Mouse (Mus musculus): ENCODE measurements around the gene Hsd11b1. TPM values are rescaled to one million over a fixed set of nuclear protein-coding genes. Genes with fewer than 3 reads are reported as not detected.

Gene Hsd11b1
- polyA plus RNA-seq, 1 experiment, result not detected

GRCm38 (mm10) chr1:193261897-193262548 lies 1.9 kb downstream of the Hsd11b1 start:
- TF ChIP-seq GATA1 (IDR thresholded peaks at IDR 0.05; ENCODE audit: low read length), result no peak

GRCm38 (mm10) chr1:193259559-193259958 lies 4.3 kb downstream of the Hsd11b1 start:
- TF ChIP-seq GATA1 (IDR thresholded peaks at IDR 0.05; ENCODE audit: low read length), result no peak

DNA sequence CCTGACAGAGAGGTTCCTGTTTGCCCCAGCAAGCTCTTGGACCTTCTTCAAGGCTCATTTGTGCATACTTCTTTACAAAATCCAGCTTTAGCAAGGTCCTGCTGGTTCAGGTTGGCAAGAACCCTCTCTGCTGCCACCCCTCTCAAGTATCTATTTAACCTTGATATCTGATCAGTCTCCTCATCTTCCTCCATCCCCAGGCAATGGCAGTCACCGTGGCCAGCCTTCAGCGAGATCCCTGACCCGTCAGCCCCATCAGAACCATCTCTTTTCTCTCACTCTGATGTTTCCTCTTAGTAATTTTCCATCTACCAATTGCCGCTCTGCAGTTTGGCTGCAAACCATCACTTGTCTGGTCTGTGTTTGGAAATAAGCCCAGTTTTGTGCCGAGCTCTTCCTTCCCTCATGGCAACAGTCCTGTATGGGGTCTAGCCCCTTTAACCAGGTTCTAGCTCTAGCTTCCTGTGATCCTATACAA lies 7.2 kb downstream of the Hsd11b1 start:
- no peak for TF ChIP-seq GATA1 (IDR thresholded peaks at IDR 0.05; ENCODE audit: low read length)

DNA sequence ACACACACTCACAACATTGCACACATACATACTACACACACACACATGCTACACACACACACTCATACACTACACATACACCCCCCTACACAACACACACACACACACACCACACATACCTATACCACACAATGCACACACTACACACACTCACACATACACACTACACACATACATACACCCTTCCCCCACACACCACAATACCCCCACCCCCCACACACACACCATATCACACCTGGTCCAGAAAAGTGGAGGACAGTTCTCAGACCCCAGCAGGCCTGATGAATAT lies 7.6 kb downstream of the Hsd11b1 start:
- no peak for TF ChIP-seq GATA1 (IDR thresholded peaks at IDR 0.05; ENCODE audit: low read length)

- TF ChIP-seq GATA1 (IDR thresholded peaks at IDR 0.05; ENCODE audit: low read length), result no peak
These were observed 8.2 kb downstream of the Hsd11b1 start for GRCm38 (mm10) chr1:193255488-193256288.

DNA sequence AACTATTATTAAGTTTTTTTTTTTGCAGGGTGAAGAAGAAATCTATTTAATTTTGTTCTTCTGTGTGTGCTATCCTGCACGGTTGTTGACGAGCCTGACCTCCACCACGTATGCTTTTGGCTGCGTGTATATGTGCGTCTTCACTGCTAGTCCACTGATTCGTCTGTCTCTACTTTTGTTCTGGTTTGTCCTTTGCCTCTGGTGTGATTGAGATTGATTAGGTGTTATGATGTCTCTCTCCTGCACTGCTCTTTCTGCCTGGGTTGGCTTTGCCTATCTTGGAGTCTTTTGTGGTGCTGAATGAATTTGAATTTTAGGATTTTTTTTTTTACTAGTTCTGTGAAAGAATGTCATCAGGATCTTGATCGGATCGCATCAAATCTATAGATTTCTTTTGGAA lies 8.8 kb downstream of the Hsd11b1 start:
- TF ChIP-seq GATA1 (IDR thresholded peaks at IDR 0.05; ENCODE audit: low read length), result no peak

GRCm38 (mm10) chr1:193252616-193253015 lies 11.3 kb downstream of the Hsd11b1 start:
- no peak for TF ChIP-seq GATA1 (IDR thresholded peaks at IDR 0.05; ENCODE audit: low read length)

DNA sequence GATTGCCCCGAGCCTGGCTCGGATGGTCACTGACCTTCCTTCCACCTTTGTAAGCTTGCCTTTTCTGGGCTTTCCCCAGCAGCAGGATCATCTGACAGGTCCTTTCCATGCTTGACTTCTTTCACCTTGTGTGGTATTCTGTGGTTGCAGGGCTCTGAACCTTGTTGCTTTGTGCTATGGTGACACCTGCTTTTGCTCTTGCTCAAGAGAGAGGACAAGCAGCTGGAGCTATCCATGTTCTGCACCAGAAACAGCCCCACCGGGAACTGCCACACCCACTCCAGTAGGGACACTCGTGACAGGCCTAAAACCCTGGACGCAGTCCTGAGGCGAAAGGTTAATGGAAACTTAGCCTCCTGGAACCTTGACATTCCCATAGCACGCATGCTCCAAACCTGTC lies 12.5 kb downstream of the Hsd11b1 start:
- no peak for TF ChIP-seq GATA1 (IDR thresholded peaks at IDR 0.05; ENCODE audit: low read length)

GRCm38 (mm10) chr1:193250026-193250425 lies 13.8 kb downstream of the Hsd11b1 start:
- no peak for TF ChIP-seq GATA1 (IDR thresholded peaks at IDR 0.05; ENCODE audit: low read length)

DNA sequence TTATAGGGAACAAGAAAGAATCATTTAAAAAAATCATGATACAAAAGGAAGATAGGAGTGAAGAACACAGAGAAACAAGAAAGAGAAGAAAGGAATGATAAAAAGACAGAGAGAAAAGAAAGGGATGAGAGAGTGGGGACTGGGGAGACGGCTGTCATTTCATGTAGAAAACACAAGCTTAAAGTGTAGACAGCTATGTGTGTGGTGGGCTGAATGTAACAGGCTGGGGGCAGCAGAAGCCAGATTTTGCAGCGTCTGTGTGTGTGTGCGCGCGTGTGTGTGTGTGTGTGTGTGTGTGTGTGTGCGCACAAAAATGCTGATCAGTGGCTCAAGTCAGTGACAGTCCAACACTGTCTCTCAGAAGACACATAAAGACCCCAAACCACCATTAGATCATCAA lies 19.6 kb downstream of the Hsd11b1 start:
- no peak for TF ChIP-seq GATA1 (IDR thresholded peaks at IDR 0.05; ENCODE audit: low read length)

- no peak for TF ChIP-seq GATA1 (IDR thresholded peaks at IDR 0.05; ENCODE audit: low read length)
These were observed 20.2 kb downstream of the Hsd11b1 start for GRCm38 (mm10) chr1:193243571-193244193.

DNA sequence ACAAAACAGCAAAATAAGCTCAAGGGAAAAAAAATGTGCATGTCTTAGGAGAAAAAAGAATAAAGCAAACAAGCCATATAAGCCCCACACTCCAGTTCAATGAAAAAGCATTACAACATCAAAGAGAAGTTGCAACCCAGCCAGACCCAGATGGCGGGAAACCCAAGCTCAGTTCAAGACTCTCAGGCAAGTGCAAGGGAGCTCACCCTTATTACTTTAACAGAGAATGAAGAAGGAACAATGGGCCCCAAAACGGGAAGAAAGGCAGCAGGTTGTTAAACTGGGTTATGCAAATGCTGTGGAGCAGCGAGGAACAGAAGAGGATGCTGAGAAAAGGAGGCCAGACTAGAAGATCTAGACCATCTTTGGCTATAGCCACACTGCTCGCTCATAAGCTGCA lies 21.0 kb downstream of the Hsd11b1 start:
- TF ChIP-seq GATA1 (IDR thresholded peaks at IDR 0.05; ENCODE audit: low read length), result no peak

GRCm38 (mm10) chr1:193242238-193242637 lies 21.6 kb downstream of the Hsd11b1 start:
- TF ChIP-seq GATA1 (IDR thresholded peaks at IDR 0.05; ENCODE audit: low read length), result no peak

- no peak for TF ChIP-seq GATA1 (IDR thresholded peaks at IDR 0.05; ENCODE audit: low read length)
These were observed 22.4 kb downstream of the Hsd11b1 start for GRCm38 (mm10) chr1:193241436-193241835.

- TF ChIP-seq GATA1 (IDR thresholded peaks at IDR 0.05; ENCODE audit: low read length), result no peak
These were observed 25.4 kb downstream of the Hsd11b1 start for GRCm38 (mm10) chr1:193238426-193238825.

- TF ChIP-seq GATA1 (IDR thresholded peaks at IDR 0.05; ENCODE audit: low read length), result no peak
These were observed 28.9 kb downstream of the Hsd11b1 start for GRCm38 (mm10) chr1:193234930-193235329.
